In the genomic region with DNA sequence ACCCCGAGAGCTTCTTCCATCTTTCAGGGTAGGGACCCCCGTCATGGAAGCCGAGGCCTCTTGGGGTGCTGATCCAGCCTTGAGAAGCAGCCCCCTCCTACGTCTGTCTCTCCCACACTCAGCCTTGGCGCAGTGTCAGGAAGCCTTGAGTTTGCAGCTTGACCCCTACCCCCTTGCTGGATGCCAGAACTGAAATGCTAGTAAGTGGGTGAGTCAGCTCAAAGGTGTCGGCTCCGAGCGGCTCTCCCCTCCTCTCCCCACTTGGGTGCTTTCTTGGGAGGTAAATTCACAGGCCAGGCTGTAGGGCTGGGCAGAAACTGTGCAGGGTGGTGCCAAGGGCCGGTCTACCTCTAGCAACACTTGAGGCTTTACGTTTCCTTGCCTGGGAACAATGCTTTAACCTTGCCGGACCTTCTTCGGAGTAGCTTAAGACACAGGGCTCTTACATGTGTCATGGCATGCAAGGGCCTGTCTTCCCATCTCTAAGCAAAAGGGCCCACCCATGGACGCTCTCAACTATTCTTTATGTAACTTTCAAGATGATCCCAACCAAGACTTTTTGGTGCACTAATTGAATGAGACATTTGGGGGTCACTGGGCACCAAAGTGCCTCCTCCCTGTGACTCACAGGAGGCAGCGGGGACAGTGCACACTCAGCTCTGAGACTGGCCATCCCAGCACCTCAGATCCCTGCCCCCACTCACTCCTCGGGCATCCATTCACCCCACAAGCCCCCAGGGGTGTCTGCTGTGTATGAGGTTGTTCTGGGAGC, we compare ENCODE assay signal across 11 mouse cellular contexts. TPM values are rescaled to one million over a fixed set of nuclear protein-coding genes. Genes with fewer than 3 reads are reported as not detected.
DNase-seq lines count a peak whose midpoint lies in the region; ATAC-seq lines count a peak whose summit lies in the region.
"Had no signal": no experiment of that assay in that cellular context is flagged by ENCODE, and none has a peak within 500 bp of the region (broad histone marks: within the 10 kb centered on the region; RNA-seq: fewer than 3 reads in every experiment).

No protein-coding gene starts in this region.

- H3K4me2 ChIP-seq in hindbrain, embryonic 13.5 days, result no peak overlapping the region

- no peaks in the 10 kb centered on the region for H3K9me3 ChIP-seq in hindbrain, embryonic 13.5 days

- 0 out of 2 replicates have a peak, but pooled peaks cover 4% of the 10 kb centered on the region for H3K27me3 ChIP-seq in hindbrain, embryonic 13.5 days

- H3K36me3 ChIP-seq in hindbrain, embryonic 13.5 days, result no peaks in the 10 kb centered on the region; the same call in 1 of the 2 replicates

- no peak for ATAC-seq in cerebellum, adult (ENCODE audit: insufficient number of reproducible peaks, low FRiP score, low TSS enrichment)
- no peak for ATAC-seq in hindbrain, embryonic 13.5 days (ENCODE audit: low FRiP score)

- DNase-seq in cerebellum, adult 11-12 months, result peak; percentile 45
- DNase-seq in kidney, postnatal 14 days, result peak; percentile 28
- no peak for DNase-seq in kidney, postnatal 36 days
- DNase-seq in adrenal gland, postnatal 36 days, result peak; percentile 46 to 55
- peak; percentile 77 to 87 for DNase-seq in lung, postnatal 4 days
- no peak for DNase-seq in right cerebral cortex, postnatal 4 days
- DNase-seq: liver; midbrain, embryonic 14.5 days had no signal

- H3K27ac ChIP-seq in hindbrain, embryonic 13.5 days, result no peak overlapping the region

- peaks cover 21% of the 10 kb centered on the region for H3K4me1 ChIP-seq in hindbrain, embryonic 13.5 days (replicated peaks)

- H3K9ac ChIP-seq in hindbrain, embryonic 13.5 days, result no peak overlapping the region

- H3K4me3 ChIP-seq in hindbrain, embryonic 13.5 days, result no peak overlapping the region
- H3K4me3 ChIP-seq: erythroblast, embryonic 14.5 days had no signal

- 83% methylated on average over 15 of the region's 15 CpGs for WGBS in hindbrain, embryonic 13.5 days

RNA-seq across cellular contexts. Expression of a gene that starts 22.5 kb away (rescaled TPM):
- total RNA-seq in adrenal gland, postnatal 36 days (2021), result 10 to 100 TPM; 17.8 to 23.5 TPM
- 16.5 and 16.6 TPM in 2 replicates for polyA plus RNA-seq in hindbrain, embryonic 13.5 days (2015; fragmentation: Nextera tagmentation; extraction: Ambion mirVana)
- polyA plus RNA-seq: erythroblast, embryonic 14.5 days had no signal

RNA-seq across cellular contexts. Expression of a gene that starts 31.0 kb away (rescaled TPM):
- total RNA-seq in adrenal gland, postnatal 36 days (2021), result 1 to 10 TPM; 5.3 to 6.6 TPM
- 22.6 and 23.4 TPM in 2 replicates for polyA plus RNA-seq in hindbrain, embryonic 13.5 days (2015; fragmentation: Nextera tagmentation; extraction: Ambion mirVana)

RNA-seq across cellular contexts. Expression of a gene that starts 48.0 kb away (rescaled TPM):
- total RNA-seq in adrenal gland, postnatal 36 days (2021), result 10 to 100 TPM; 30.4 to 36.0 TPM
- polyA plus RNA-seq in hindbrain, embryonic 13.5 days (2015; fragmentation: Nextera tagmentation; extraction: Ambion mirVana), result 12.3 and 13.6 TPM in 2 replicates

Comparison
In these comparisons a context has a peak if more than half of its experiments do, and no peak if none do; other contexts are left out.
1. DNase-seq: peak in cerebellum, adult 11-12 months (single experiment), kidney, postnatal 14 days (single experiment), adrenal gland, postnatal 36 days (2 of 2) and lung, postnatal 4 days (2 of 2); none in kidney, postnatal 36 days (0 of 2) and right cerebral cortex, postnatal 4 days (single experiment).